Mouse (Mus musculus) forebrain, postnatal 0 days (tissue): ENCODE data around the gene Shank2. TPM values are rescaled to one million over a fixed set of nuclear protein-coding genes. Genes with fewer than 3 reads are reported as not detected.

Experiments used
- ATAC-seq: fragments of 200-750 bp; cut with Nextera tagmentation; 2 replicates; pipeline ENCODE4 v1.8.0; 2017; ENCODE audit warnings: mild to moderate bottlenecking, moderate library complexity
- DNase-seq: peaks from one replicate; pipeline ENCODE4 v3.0.0-alpha.2; 2015
- H3K27ac ChIP-seq: fragments of 300-500 bp; sonication (generic); 2 replicates; pipeline ENCODE4 v1.5.1; 2014; ENCODE audit warnings: low read depth, mild to moderate bottlenecking, antibody characterized with exemption, low read length, moderate library complexity, mixed read lengths
- H3K27me3 ChIP-seq: fragments of 300-500 bp; sonication (generic); 2 replicates; pipeline ENCODE4 v1.6.1; 2014; ENCODE audit warnings: mild to moderate bottlenecking, low read length, mixed read lengths; ENCODE audit not compliant: insufficient read depth
- H3K36me3 ChIP-seq: fragments of 300-500 bp; sonication (generic); 2 replicates; pipeline ENCODE4 v1.6.1; 2014; ENCODE audit warnings: mild to moderate bottlenecking, moderate library complexity; ENCODE audit not compliant: insufficient read depth
- H3K4me1 ChIP-seq: fragments of 300-500 bp; sonication (generic); 2 replicates; pipeline ENCODE4 v1.6.1; 2014; ENCODE audit warnings: antibody characterized with exemption; ENCODE audit not compliant: insufficient read depth
- H3K4me2 ChIP-seq: fragments of 300-500 bp; sonication (generic); 2 replicates; pipeline ENCODE4 v1.6.1; 2014; ENCODE audit warnings: low read depth, mild to moderate bottlenecking, moderate library complexity
- H3K4me3 ChIP-seq: fragments of 300-500 bp; sonication (generic); 2 replicates; pipeline ENCODE4 v1.5.1; 2014; ENCODE audit warnings: low read depth, low read length, mixed read lengths
- H3K9ac ChIP-seq: fragments of 300-500 bp; sonication (generic); 2 replicates; pipeline ENCODE4 v1.6.1; 2014; ENCODE audit warnings: mild to moderate bottlenecking
- H3K9me3 ChIP-seq: fragments of 300-500 bp; sonication (generic); 2 replicates; pipeline ENCODE4 v1.6.1; 2016; ENCODE audit warnings: low read length
- CTCF ChIP-seq: sonication (generic); IDR thresholded peaks from 2 replicates; pipeline ENCODE4 v1.5.1; 2016; ENCODE audit warnings: antibody characterized with exemption, control low read depth, low read depth
- WGBS: fragments of 180-500 bp; shearing (Covaris S2); extraction: QIAGEN DNeasy Blood & Tissue Kit; methylation state at CpG from one replicate; pipeline ENCODE4 v1.1.7; 2014; 5-methylcytosine and 5-hydroxymethylcytosine counted together
- polyA plus RNA-seq: library from polyadenylated mRNA; unstranded; fragments of >200 nt; fragmentation: Nextera tagmentation; extraction: Ambion mirVana; gene quantifications from 2 replicates; pipeline ENCODE4 v1.2.1, GENCODE M21; 2015
- total RNA-seq: library from RNA; depleted of rRNA; stranded (reverse); fragments of >200 nt; gene quantifications from 2 replicates; pipeline ENCODE4 v1.2.3, GENCODE M21; 2014

Gene Shank2
- total and polyA plus RNA-seq, 2 experiments from 2014 or later, result 8.8 to 29.0 TPM

- Histone ChIP-seq H3K4me1 (no peaks in the 10 kb centered on the region), H3K4me2 (no peak overlapping the region), H3K9me3 (no peaks in the 10 kb centered on the region), H3K4me3 (no peak overlapping the region), H3K27ac (0 out of 2 replicates have a peak overlapping the region, but pooled peaks have one; percentile 15), H3K27me3 (no peaks in the 10 kb centered on the region), H3K9ac (no peak overlapping the region), H3K36me3 (no peaks in the 10 kb centered on the region)
- ATAC-seq, result no peak
- WGBS, result 46% methylated on average over 3 of the region's 3 CpGs
- no peak for TF ChIP-seq CTCF
- peak; percentile 57 for DNase-seq
Observed at GRCm38 (mm10) chr7:144140470-144140869, 138.7 kb downstream of the Shank2 start.

GRCm38 (mm10) chr7:144142036-144142435, 140.3 kb downstream of the Shank2 start:
- Histone ChIP-seq H3K27me3 (no peaks in the 10 kb centered on the region), H3K27ac (no peak overlapping the region), H3K36me3 (no peaks in the 10 kb centered on the region), H3K4me2 (no peak overlapping the region), H3K9ac (no peak overlapping the region), H3K9me3 (no peaks in the 10 kb centered on the region), H3K4me1 (no peaks in the 10 kb centered on the region), H3K4me3 (no peak overlapping the region)
- no peak for TF ChIP-seq CTCF
- WGBS, result 61% methylated on average over 4 of the region's 4 CpGs
- ATAC-seq (no peak), DNase-seq (no peak)

- Histone ChIP-seq H3K27me3 (no peaks in the 10 kb centered on the region), H3K4me1 (no peaks in the 10 kb centered on the region), H3K9me3 (no peaks in the 10 kb centered on the region), H3K27ac (no peak overlapping the region), H3K9ac (no peak overlapping the region), H3K4me3 (no peak overlapping the region), H3K36me3 (no peaks in the 10 kb centered on the region), H3K4me2 (no peak overlapping the region)
- ATAC-seq, result peak; percentile 66
- peak; percentile 56 for DNase-seq
- 20% methylated on average over 2 of the region's 2 CpGs for WGBS
- no peak for TF ChIP-seq CTCF
Observed at GRCm38 (mm10) chr7:144143941-144144340, 142.2 kb downstream of the Shank2 start.

GRCm38 (mm10) chr7:144148111-144148510, 146.4 kb downstream of the Shank2 start:
- Histone ChIP-seq H3K36me3 (no peaks in the 10 kb centered on the region), H3K9ac (no peak overlapping the region), H3K27me3 (no peaks in the 10 kb centered on the region), H3K4me3 (no peak overlapping the region), H3K4me1 (no peaks in the 10 kb centered on the region), H3K4me2 (no peak overlapping the region), H3K27ac (no peak overlapping the region), H3K9me3 (no peaks in the 10 kb centered on the region)
- TF ChIP-seq CTCF, result no peak
- no peak for ATAC-seq
- 78% methylated on average over 4 of the region's 4 CpGs for WGBS
- DNase-seq, result no peak

GRCm38 (mm10) chr7:144153124-144153523, 151.4 kb downstream of the Shank2 start:
- Histone ChIP-seq H3K9ac (no peak overlapping the region), H3K4me1 (no peaks in the 10 kb centered on the region), H3K4me3 (no peak overlapping the region), H3K36me3 (no peaks in the 10 kb centered on the region), H3K4me2 (no peak overlapping the region), H3K27me3 (no peaks in the 10 kb centered on the region), H3K9me3 (no peaks in the 10 kb centered on the region), H3K27ac (no peak overlapping the region)
- ATAC-seq (no peak), DNase-seq (no peak)
- WGBS, result 68% methylated on average over 4 of the region's 4 CpGs
- TF ChIP-seq CTCF, result no peak

- no peaks in the 10 kb centered on the region for H3K27me3 ChIP-seq
- no peak overlapping the region for H3K4me2 ChIP-seq
- H3K4me3 ChIP-seq, result no peak overlapping the region
- no peak overlapping the region for H3K9ac ChIP-seq
- DNase-seq (no peak), ATAC-seq (peak; percentile 29; the same call in 1 of the 2 replicates)
- no peak for TF ChIP-seq CTCF
- no peaks in the 10 kb centered on the region for H3K36me3 ChIP-seq
- H3K9me3 ChIP-seq, result no peaks in the 10 kb centered on the region
- 52% methylated on average over 8 of the region's 8 CpGs for WGBS
- H3K27ac ChIP-seq, result no peak overlapping the region
- H3K4me1 ChIP-seq, result no peaks in the 10 kb centered on the region
Observed at GRCm38 (mm10) chr7:144153682-144154081, 152.0 kb downstream of the Shank2 start.

- Histone ChIP-seq H3K27ac (no peak overlapping the region), H3K9me3 (no peaks in the 10 kb centered on the region), H3K36me3 (no peaks in the 10 kb centered on the region), H3K4me2 (no peak overlapping the region), H3K9ac (no peak overlapping the region), H3K4me3 (no peak overlapping the region), H3K4me1 (peaks cover 23% of the 10 kb centered on the region; the same call in 1 of the 2 replicates), H3K27me3 (no peaks in the 10 kb centered on the region)
- ATAC-seq (no peak), DNase-seq (no peak)
- WGBS, result 79% methylated on average over 8 of the region's 8 CpGs
- TF ChIP-seq CTCF, result no peak
Observed at GRCm38 (mm10) chr7:144157936-144158335, 156.2 kb downstream of the Shank2 start.
